In genomic region chr16:18776556-18777100, GRCm38 (mm10) we compare ENCODE assay signal across 8 mouse cellular contexts. TPM values are rescaled to one million over a fixed set of nuclear protein-coding genes. Genes with fewer than 3 reads are reported as not detected.
A peak's percentile ranks its signal among the peaks of the same experiment; 100 is the strongest.
DNase-seq lines count a peak whose midpoint lies in the region; ATAC-seq and TF ChIP-seq lines count a peak whose summit lies in the region.

Gene Cldn5, plus strand, starts transcription at chr16:18776847.

- peak within 1 kb of the TSS; percentile 72 for H3K4me2 ChIP-seq in forebrain, postnatal 0 days (ENCODE audit: low read depth)
- peak within 1 kb of the TSS; percentile 69 for H3K4me2 ChIP-seq in hindbrain, embryonic 13.5 days
- H3K4me2 ChIP-seq in midbrain, embryonic 12.5 days (replicated peaks), result peak within 1 kb of the TSS; percentile 53

- 9% methylated on average over 19 of the region's 19 CpGs for WGBS in forebrain, postnatal 0 days
- 3% methylated on average over 19 of the region's 19 CpGs for WGBS in hindbrain, embryonic 13.5 days
- 3% methylated on average over 19 of the region's 19 CpGs for WGBS in midbrain, embryonic 12.5 days

- no peaks in the 10 kb centered on the region for H3K36me3 ChIP-seq in forebrain, postnatal 0 days (ENCODE audit: insufficient read depth)
- no peaks in the 10 kb centered on the region for H3K36me3 ChIP-seq in hindbrain, embryonic 13.5 days
- peaks cover 20% of the 10 kb centered on the region for H3K36me3 ChIP-seq in midbrain, embryonic 12.5 days

- H3K27me3 ChIP-seq in forebrain, postnatal 0 days (ENCODE audit: insufficient read depth, low read length), result peaks cover 32% of the 10 kb centered on the region
- H3K27me3 ChIP-seq in hindbrain, embryonic 13.5 days, result peaks cover 57% of the 10 kb centered on the region
- peaks cover 58% of the 10 kb centered on the region for H3K27me3 ChIP-seq in midbrain, embryonic 12.5 days

- H3K9ac ChIP-seq in forebrain, postnatal 0 days, result peak within 1 kb of the TSS; percentile 43
- H3K9ac ChIP-seq in hindbrain, embryonic 13.5 days, result peak within 1 kb of the TSS; percentile 65
- 0 out of 2 replicates have a peak within 1 kb of the TSS, but pooled peaks have one; percentile 0 for H3K9ac ChIP-seq in midbrain, embryonic 12.5 days (replicated peaks)

- H3K4me3 ChIP-seq in forebrain, postnatal 0 days (ENCODE audit: low read depth, low read length), result peak within 1 kb of the TSS; percentile 41
- H3K4me3 ChIP-seq in hindbrain, embryonic 13.5 days, result peak within 1 kb of the TSS; percentile 47
- peak within 1 kb of the TSS; percentile 39 for H3K4me3 ChIP-seq in midbrain, embryonic 12.5 days

- intact Hi-C loops in left cerebral cortex, postnatal 4 days (cut with DNase I), result no loop called here

- H3K9me3 ChIP-seq in forebrain, postnatal 0 days (ENCODE audit: low read length), result no peaks in the 10 kb centered on the region
- H3K9me3 ChIP-seq in hindbrain, embryonic 13.5 days, result no peaks in the 10 kb centered on the region
- no peaks in the 10 kb centered on the region for H3K9me3 ChIP-seq in midbrain, embryonic 12.5 days

- 0 out of 2 replicates have a peak, but pooled peaks cover 3% of the 10 kb centered on the region for H3K4me1 ChIP-seq in forebrain, postnatal 0 days (ENCODE audit: insufficient read depth)
- peaks cover 20% of the 10 kb centered on the region for H3K4me1 ChIP-seq in hindbrain, embryonic 13.5 days (replicated peaks)
- peaks cover 17% of the 10 kb centered on the region for H3K4me1 ChIP-seq in midbrain, embryonic 12.5 days

- DNase-seq in urinary bladder, adult 2 months (ENCODE audit: low spot score), result no peak
- no peak for DNase-seq in urinary bladder, postnatal 25 days (ENCODE audit: low spot score)
- DNase-seq in forebrain, postnatal 0 days, result peak; percentile 12
- DNase-seq in left cerebral cortex, postnatal 4 days, result no peak
- DNase-seq in ovary, postnatal 10 days (ENCODE audit: low spot score), result no peak
- no peak for DNase-seq in right cerebral cortex, adult 18-20 months

- H3K27ac ChIP-seq in forebrain, postnatal 0 days (ENCODE audit: low read depth, low read length), result 0 out of 2 replicates have a peak within 1 kb of the TSS, but pooled peaks have one; percentile 40
- H3K27ac ChIP-seq in hindbrain, embryonic 13.5 days, result peak within 1 kb of the TSS; percentile 66
- H3K27ac ChIP-seq in midbrain, embryonic 12.5 days (replicated peaks), result no peak within 1 kb of the TSS

- ATAC-seq in forebrain, postnatal 0 days, result peak; percentile 42
- peak; percentile 53 for ATAC-seq in hindbrain, embryonic 13.5 days (ENCODE audit: low FRiP score)
- ATAC-seq in midbrain, embryonic 12.5 days (ENCODE audit: low FRiP score, low read depth), result no peak

- no peak for TF ChIP-seq CTCF in forebrain, postnatal 0 days (IDR thresholded peaks at IDR 0.05; ENCODE audit: low read depth)

RNA-seq across cellular contexts. Expression of gene Cldn5, which starts in this region (rescaled TPM):
- 45.6 and 48.4 TPM in 2 replicates for polyA plus RNA-seq in urinary bladder, adult 2 months (2012; rRNA removed)
- total RNA-seq in forebrain, postnatal 0 days (2014; rRNA removed), result 153 and 182 TPM in 2 replicates
- polyA plus RNA-seq in forebrain, postnatal 0 days (2015; fragmentation: Nextera tagmentation; extraction: Ambion mirVana), result 126 and 137 TPM in 2 replicates
- 87.2 and 94.4 TPM in 2 replicates for polyA plus RNA-seq in hindbrain, embryonic 13.5 days (2015; fragmentation: Nextera tagmentation; extraction: Ambion mirVana)
- 10 to 100 TPM; 84.4 to 97.1 TPM for total RNA-seq in left cerebral cortex, postnatal 4 days (2021)
- 34.6 and 39.2 TPM in 2 replicates for polyA plus RNA-seq in midbrain, embryonic 12.5 days (2016; fragmentation: Nextera tagmentation; extraction: Ambion mirVana)

Comparison
In these comparisons a context has a peak if more than half of its experiments do, and no peak if none do; other contexts are left out.
1. H3K9ac ChIP-seq: peak in every context shown above with its lines; median percentile 65 in hindbrain, embryonic 13.5 days; 43 in forebrain, postnatal 0 days; 0 in midbrain, embryonic 12.5 days.